Mouse (Mus musculus) forebrain, embryonic 11.5 days (tissue): ENCODE results near the gene Susd3. TPM values are rescaled to one million over a fixed set of nuclear protein-coding genes. Genes with fewer than 3 reads are reported as not detected.
A peak's percentile ranks its signal among the peaks of the same experiment; 100 is the strongest.

Experiments
- ATAC-seq: fragments of 200-750 bp; cut with Nextera tagmentation; replicated peaks from 2 replicates; pipeline ENCODE4 v1.8.0; 2017; ENCODE audit warnings: moderate TSS enrichment; ENCODE audit not compliant: low FRiP score
- DNase-seq: peaks from one replicate; pipeline ENCODE4 v3.0.0-alpha.2; 2017; ENCODE audit warnings: low spot score
- H3K27ac ChIP-seq: fragments of 300-500 bp; sonication (generic); 2 replicates; pipeline ENCODE4 v1.5.1; 2014; ENCODE audit warnings: low read depth, low read length
- H3K27me3 ChIP-seq: fragments of 300-500 bp; sonication (generic); 2 replicates; pipeline ENCODE4 v1.6.1; 2014; ENCODE audit warnings: mild to moderate bottlenecking, low read length, mixed read lengths; ENCODE audit not compliant: control insufficient read depth, insufficient read depth
- H3K36me3 ChIP-seq: fragments of 300-500 bp; sonication (generic); 2 replicates; pipeline ENCODE4 v1.6.1; 2014; ENCODE audit warnings: mild to moderate bottlenecking, low read length, moderate library complexity, mixed read lengths; ENCODE audit not compliant: control insufficient read depth, insufficient read depth
- H3K4me1 ChIP-seq: fragments of 300-500 bp; sonication (generic); replicated peaks from 2 replicates; pipeline ENCODE4 v1.6.1; 2014; ENCODE audit warnings: low read length, mixed read lengths; ENCODE audit not compliant: control insufficient read depth, insufficient read depth
- H3K4me2 ChIP-seq: fragments of 300-500 bp; sonication (generic); 2 replicates; pipeline ENCODE4 v1.6.1; 2014; ENCODE audit warnings: low read depth, mild to moderate bottlenecking, low read length, moderate library complexity, mixed read lengths; ENCODE audit not compliant: severe bottlenecking
- H3K4me3 ChIP-seq: fragments of 300-500 bp; sonication (generic); 2 replicates; pipeline ENCODE4 v1.5.1; 2014; ENCODE audit warnings: low read depth, low read length
- H3K9ac ChIP-seq: fragments of 300-500 bp; sonication (generic); 2 replicates; pipeline ENCODE4 v1.6.1; 2014; ENCODE audit warnings: low read length
- H3K9me3 ChIP-seq: fragments of 300-500 bp; sonication (generic); 2 replicates; pipeline ENCODE4 v1.6.1; 2016; ENCODE audit warnings: low read length, mixed read lengths; ENCODE audit not compliant: control insufficient read depth
- WGBS: fragments of 180-500 bp; shearing (Covaris S2); extraction: QIAGEN DNeasy Blood & Tissue Kit; methylation state at CpG from one replicate; pipeline ENCODE4 v1.1.7; 2014; 5-methylcytosine and 5-hydroxymethylcytosine counted together
- polyA plus RNA-seq: library from polyadenylated mRNA; unstranded; fragments of >200 nt; fragmentation: Nextera tagmentation; extraction: Ambion mirVana; gene quantifications from 2 replicates; pipeline ENCODE4 v1.2.1, GENCODE M21; 2014

Gene Susd3
- polyA plus RNA-seq, 1 experiment from 2014 or later: 1.4 TPM

DNA sequence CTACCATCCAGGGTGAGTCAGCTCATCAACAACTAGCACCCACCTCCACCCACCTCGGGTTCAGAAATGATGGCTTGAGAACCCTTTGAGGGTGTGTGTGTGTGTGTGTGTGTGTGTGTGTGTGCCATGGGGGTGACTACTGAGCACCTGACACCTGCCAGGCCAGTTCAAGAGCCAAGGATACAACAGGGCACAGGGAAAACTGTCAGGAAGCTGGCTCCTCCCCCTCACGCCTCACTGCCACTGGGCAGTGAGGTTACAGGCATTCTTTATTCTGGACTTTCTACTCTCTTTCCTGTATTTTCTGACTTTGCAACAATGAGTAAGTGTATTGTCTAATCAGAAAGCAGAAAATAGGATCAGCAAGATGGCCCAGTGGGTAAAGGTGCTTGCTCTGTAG is 1.1 kb upstream of the Susd3 start:
- peaks cover 28% of the 10 kb centered on the region for H3K27me3 ChIP-seq
- WGBS: 75% methylated on average over 2 of the region's 2 CpGs

DNA sequence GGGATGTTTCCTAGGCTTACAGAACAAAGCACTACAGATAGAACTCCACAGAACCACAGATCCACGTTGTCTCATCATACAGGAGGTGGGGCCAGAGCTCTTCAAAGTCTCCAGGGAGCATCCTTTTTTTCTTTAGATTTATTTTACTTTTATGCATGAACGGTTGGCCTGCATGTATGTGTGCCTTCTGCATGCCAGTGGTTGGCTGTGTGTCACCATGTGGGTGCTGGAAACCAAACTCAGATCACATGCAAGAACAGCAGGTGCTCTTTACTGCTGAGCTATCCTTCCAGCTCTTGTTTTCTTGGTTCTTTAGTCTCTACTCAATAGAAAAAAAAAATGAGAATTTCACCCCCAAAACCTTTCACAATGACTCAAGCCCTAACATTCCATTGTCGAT is 417 bp upstream of the Susd3 start:
- 63% methylated on average over 3 of the region's 3 CpGs for WGBS
- H3K27me3 ChIP-seq: peaks cover 28% of the 10 kb centered on the region
- ATAC-seq: no peak

More for the DNA sequence above, 1.1 kb upstream of the Susd3 start:
- no peak overlapping the region for H3K27ac ChIP-seq
- DNase-seq: no peak
- H3K36me3 ChIP-seq: no peaks in the 10 kb centered on the region
- no peak overlapping the region for H3K4me3 ChIP-seq
- H3K9ac ChIP-seq: no peak overlapping the region
- no peak for ATAC-seq
- no peak overlapping the region for H3K4me2 ChIP-seq
- H3K4me1 ChIP-seq: 0 out of 2 replicates have a peak, but pooled peaks cover 6% of the 10 kb centered on the region
- H3K9me3 ChIP-seq: no peaks in the 10 kb centered on the region

DNA sequence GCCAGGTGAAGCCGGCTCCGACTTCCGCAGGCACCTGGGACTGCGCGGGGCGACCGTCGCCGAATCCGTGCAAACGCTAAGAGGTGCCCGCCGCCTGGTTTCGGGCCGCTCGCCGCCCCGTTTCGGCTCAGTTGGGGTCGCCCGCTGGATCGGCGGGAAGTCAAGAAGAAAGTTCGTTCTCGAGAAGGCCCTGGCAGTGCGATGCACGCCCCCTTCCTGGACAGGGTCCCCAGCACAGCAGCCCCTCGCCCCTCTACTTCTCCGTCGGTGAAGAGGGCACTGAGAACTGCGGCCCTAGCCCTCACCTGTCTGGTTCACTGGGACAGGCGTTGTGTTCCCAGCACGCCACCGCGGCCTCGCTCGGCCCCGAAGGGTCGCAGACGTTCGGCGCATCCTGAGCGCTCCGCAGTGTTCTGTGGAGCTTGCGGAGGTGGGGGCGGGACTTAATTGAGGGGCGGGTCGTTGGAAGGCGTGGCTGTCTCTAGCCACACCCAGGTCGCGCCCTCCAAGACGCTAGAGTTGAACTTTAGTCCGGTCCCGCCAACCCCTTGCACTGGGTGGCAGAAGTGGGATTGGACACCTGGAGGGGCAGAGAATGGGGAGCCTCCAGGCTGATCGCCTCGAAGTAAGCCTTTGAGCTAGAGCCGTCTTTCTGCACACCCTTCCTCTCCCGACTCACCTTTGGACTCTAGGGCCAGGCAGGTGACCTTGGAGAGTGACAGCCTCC is 603 bp downstream of the Susd3 start:
- H3K9me3 ChIP-seq: no peaks in the 10 kb centered on the region
- H3K27me3 ChIP-seq: peaks cover 28% of the 10 kb centered on the region
- peak; percentile 70 for DNase-seq
- H3K4me2 ChIP-seq: peak overlapping the region; percentile 66
- 0 out of 2 replicates have a peak, but pooled peaks cover 6% of the 10 kb centered on the region for H3K4me1 ChIP-seq
- no peak overlapping the region for H3K9ac ChIP-seq
- peak; percentile 63 for ATAC-seq
- 2% methylated on average over 54 of the region's 58 CpGs for WGBS
- no peak overlapping the region for H3K27ac ChIP-seq
- no peaks in the 10 kb centered on the region for H3K36me3 ChIP-seq
- peak overlapping the region; percentile 33 for H3K4me3 ChIP-seq

More for the DNA sequence above, 417 bp upstream of the Susd3 start:
- Histone ChIP-seq H3K4me1 (0 out of 2 replicates have a peak, but pooled peaks cover 6% of the 10 kb centered on the region), H3K9me3 (no peaks in the 10 kb centered on the region), H3K4me3 (no peak overlapping the region), H3K4me2 (no peak overlapping the region), H3K36me3 (no peaks in the 10 kb centered on the region), H3K27ac (no peak overlapping the region), H3K9ac (no peak overlapping the region)
- no peak for DNase-seq

DNA sequence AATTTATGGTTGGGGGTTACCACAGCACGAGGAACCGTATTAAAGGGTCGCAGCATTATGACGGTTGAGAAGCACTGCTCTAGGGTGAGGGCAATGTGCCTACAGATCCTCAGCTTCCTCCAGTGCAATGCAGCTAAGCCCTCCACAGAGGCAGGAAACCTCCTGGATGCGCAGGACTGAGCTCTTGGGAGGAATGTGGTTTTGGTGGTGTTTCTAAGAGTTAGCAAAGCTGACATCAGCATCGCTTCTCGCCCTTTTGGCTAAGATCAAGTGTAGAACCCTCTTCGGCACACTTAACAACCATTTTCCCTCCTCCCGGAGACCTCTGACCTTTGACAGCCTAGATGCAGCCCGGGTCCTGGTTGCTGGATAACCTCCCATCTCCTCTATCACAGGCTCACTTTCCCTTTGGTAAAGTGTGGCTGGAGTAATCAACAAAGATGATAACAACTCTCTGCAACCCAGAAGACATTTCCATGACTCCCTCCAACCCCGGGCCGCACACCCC is 1.2 kb downstream of the Susd3 start:
- Histone ChIP-seq H3K4me1 (0 out of 2 replicates have a peak, but pooled peaks cover 6% of the 10 kb centered on the region), H3K27me3 (peaks cover 28% of the 10 kb centered on the region), H3K4me3 (peak overlapping the region; percentile 33), H3K27ac (no peak overlapping the region), H3K4me2 (peak overlapping the region; percentile 66; the same call in 1 of the 2 replicates), H3K36me3 (no peaks in the 10 kb centered on the region), H3K9ac (no peak overlapping the region), H3K9me3 (no peaks in the 10 kb centered on the region)
- no peak for ATAC-seq
- DNase-seq: no peak
- WGBS: 33% methylated on average over 12 of the region's 12 CpGs

DNA sequence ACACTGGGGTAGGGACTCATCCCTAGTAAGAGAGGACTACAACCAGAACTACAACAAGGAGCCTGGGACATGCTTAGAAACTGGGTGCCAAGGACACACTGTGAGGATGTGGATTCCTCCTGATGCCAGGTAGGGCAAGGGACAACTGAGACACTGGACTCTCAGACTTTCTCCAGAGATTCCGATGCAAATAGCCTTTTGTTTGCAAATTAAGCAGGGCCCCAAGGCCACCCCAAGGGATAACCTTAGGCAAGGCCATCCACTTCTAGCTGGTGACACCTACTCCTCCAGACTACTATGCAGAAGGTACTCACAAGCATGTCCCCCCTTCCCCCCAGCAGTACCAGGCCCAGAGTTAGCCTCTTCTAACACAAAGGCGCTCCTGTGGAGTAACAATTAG is 1.9 kb downstream of the Susd3 start:
- no peak for ATAC-seq
- Histone ChIP-seq H3K9ac (no peak overlapping the region), H3K9me3 (no peaks in the 10 kb centered on the region), H3K27me3 (peaks cover 28% of the 10 kb centered on the region), H3K4me2 (no peak overlapping the region), H3K4me3 (no peak overlapping the region), H3K4me1 (0 out of 2 replicates have a peak, but pooled peaks cover 6% of the 10 kb centered on the region), H3K27ac (no peak overlapping the region), H3K36me3 (no peaks in the 10 kb centered on the region)
- 59% methylated on average over 2 of the region's 2 CpGs for WGBS
- no peak for DNase-seq

DNA sequence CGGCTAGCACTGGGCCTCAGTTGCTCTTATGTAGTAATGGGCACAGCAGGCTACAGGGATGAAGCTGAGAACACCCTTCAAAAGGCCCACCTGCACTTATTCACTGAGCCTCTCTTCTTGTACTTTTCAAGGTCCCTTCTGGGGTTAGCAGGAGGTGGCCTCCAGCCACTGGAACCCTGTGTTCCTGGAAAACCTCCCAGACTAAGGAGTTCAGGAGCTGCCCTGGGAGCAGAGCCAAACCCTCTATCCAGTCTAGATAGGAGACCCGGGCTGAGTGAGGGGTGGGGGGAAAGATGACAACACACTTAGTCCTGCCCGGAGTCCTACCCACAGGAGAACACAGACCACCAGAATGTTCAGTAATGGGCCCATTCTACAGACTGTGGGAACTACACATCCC is 2.5 kb downstream of the Susd3 start:
- Histone ChIP-seq H3K27ac (no peak overlapping the region), H3K4me3 (no peak overlapping the region), H3K4me1 (0 out of 2 replicates have a peak, but pooled peaks cover 6% of the 10 kb centered on the region), H3K27me3 (peaks cover 28% of the 10 kb centered on the region), H3K9ac (no peak overlapping the region), H3K36me3 (no peaks in the 10 kb centered on the region), H3K9me3 (no peaks in the 10 kb centered on the region), H3K4me2 (no peak overlapping the region)
- 83% methylated on average over 3 of the region's 3 CpGs for WGBS
- no peak for DNase-seq
- ATAC-seq: no peak

DNA sequence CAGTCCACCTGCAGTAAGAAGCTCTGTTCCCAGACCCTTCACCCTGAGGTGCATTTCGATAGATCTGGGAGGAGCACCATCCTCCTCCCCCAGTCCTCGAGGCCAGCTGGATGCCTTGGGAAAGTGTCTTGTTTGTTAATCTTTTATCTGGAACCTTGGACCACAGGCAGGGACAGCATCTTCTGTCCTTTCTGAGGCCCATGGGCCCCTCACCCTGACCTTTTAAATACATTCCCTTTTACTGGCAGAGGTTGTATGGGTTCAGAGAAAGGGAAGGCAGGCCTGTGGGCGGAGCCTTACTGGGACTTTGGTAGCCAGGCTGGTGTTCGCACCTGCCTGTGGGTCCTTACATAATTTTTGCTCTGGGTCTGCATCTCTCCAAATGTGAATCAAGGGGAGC is 3.3 kb downstream of the Susd3 start:
- H3K4me3 ChIP-seq: no peak overlapping the region
- no peaks in the 10 kb centered on the region for H3K9me3 ChIP-seq
- no peak overlapping the region for H3K9ac ChIP-seq
- H3K27ac ChIP-seq: no peak overlapping the region
- 0 out of 2 replicates have a peak, but pooled peaks cover 6% of the 10 kb centered on the region for H3K4me1 ChIP-seq
- DNase-seq: no peak
- no peak overlapping the region for H3K4me2 ChIP-seq
- no peaks in the 10 kb centered on the region for H3K36me3 ChIP-seq
- 46% methylated on average over 4 of the region's 4 CpGs for WGBS
- no peak for ATAC-seq
- peaks cover 28% of the 10 kb centered on the region for H3K27me3 ChIP-seq

DNA sequence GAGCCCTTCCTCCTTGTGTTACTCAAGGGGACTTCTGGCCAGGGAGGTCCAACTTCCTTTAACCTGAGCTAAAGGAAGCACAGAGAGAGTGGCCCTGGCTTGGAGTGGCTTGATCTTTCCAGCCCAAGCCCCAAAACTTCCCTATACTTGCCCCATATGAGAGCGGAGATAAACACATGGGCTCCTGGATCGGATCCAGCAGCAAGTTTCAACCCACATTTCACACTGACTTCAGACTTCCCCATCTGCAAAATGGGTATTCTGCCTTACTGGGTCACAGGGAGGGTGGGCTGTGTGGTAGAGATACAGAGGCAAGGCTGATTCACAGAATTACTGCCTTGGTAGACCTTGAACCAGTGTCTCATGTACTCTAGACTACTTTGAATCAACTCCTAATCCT is 5.0 kb downstream of the Susd3 start:
- Histone ChIP-seq H3K4me2 (no peak overlapping the region), H3K27me3 (peaks cover 26% of the 10 kb centered on the region), H3K4me3 (no peak overlapping the region), H3K9me3 (no peaks in the 10 kb centered on the region), H3K27ac (no peak overlapping the region), H3K36me3 (no peaks in the 10 kb centered on the region), H3K4me1 (0 out of 2 replicates have a peak, but pooled peaks cover 6% of the 10 kb centered on the region), H3K9ac (no peak overlapping the region)
- ATAC-seq: no peak
- 96% methylated on average over 2 of the region's 2 CpGs for WGBS
- no peak for DNase-seq
